Mouse (Mus musculus) cerebellum, postnatal 36 days (tissue): ENCODE results near the gene Hist1h3f.
"Not testable (repeated sequence)": the region's sequence is repeated elsewhere in the genome, so short reads cannot be mapped to it uniquely, and the experiment has no call there.

Experiments used
- DNase-seq, 2 experiments: peaks; one replicate each; pipeline ENCODE4 v3.0.0; 2021 to 2022; ENCODE audit warnings: mixed read lengths in 2 of 2

Gene Hist1h3f

GRCm38 (mm10) chr13:23539821-23540220 is 4.0 kb upstream of the Hist1h3f start:
- DNase-seq = not testable (repeated sequence)

- DNase-seq = no peak
Observed at GRCm38 (mm10) chr13:23541497-23541896, 2.4 kb upstream of the Hist1h3f start.

GRCm38 (mm10) chr13:23542225-23542980 is 1.4 kb upstream of the Hist1h3f start:
- not testable (repeated sequence) for DNase-seq

- peak; percentile 21 to 45 for DNase-seq
Observed at GRCm38 (mm10) chr13:23542999-23543607, 749 bp upstream of the Hist1h3f start, which contains the start of gene Hist1h2bh. Hist1h2bh (minus strand) TSS chr13:23543392.

GRCm38 (mm10) chr13:23544787-23545120 is 902 bp downstream of the Hist1h3f start:
- DNase-seq = peak in 1 of 2 experiments; percentile 36

- no peak for DNase-seq
Observed at GRCm38 (mm10) chr13:23546694-23547093, 2.8 kb downstream of the Hist1h3f start.

GRCm38 (mm10) chr13:23550761-23551145 is 6.9 kb downstream of the Hist1h3f start:
- DNase-seq = no peak

GRCm38 (mm10) chr13:23551146-23551834 is 7.4 kb downstream of the Hist1h3f start, which contains the start of gene Hist1h4f:
Hist1h4f (minus strand) TSS chr13:23551648.
- peak; percentile 83 to 88 for DNase-seq

GRCm38 (mm10) chr13:23551931-23552914 is 8.4 kb downstream of the Hist1h3f start:
- DNase-seq = no peak

GRCm38 (mm10) chr13:23552962-23553361 is 9.1 kb downstream of the Hist1h3f start, which contains the start of gene Hist1h1d:
Hist1h1d (plus strand) TSS chr13:23553262.
- no peak for DNase-seq

GRCm38 (mm10) chr13:23554393-23554792 is 10.5 kb downstream of the Hist1h3f start:
- DNase-seq = no peak

- peak; percentile 73 to 77 for DNase-seq
Observed at GRCm38 (mm10) chr13:23554925-23555838, 11.3 kb downstream of the Hist1h3f start.

GRCm38 (mm10) chr13:23555839-23556416 is 12.1 kb downstream of the Hist1h3f start:
- DNase-seq = peak; percentile 43 to 67

- DNase-seq = no peak
Observed at GRCm38 (mm10) chr13:23556906-23557305, 13.1 kb downstream of the Hist1h3f start.

GRCm38 (mm10) chr13:23560699-23561098 is 16.8 kb downstream of the Hist1h3f start:
- DNase-seq = not testable (repeated sequence)

- not testable (repeated sequence) for DNase-seq
Observed at GRCm38 (mm10) chr13:23561531-23561882, 17.7 kb downstream of the Hist1h3f start.

- peak; percentile 86 to 89 for DNase-seq
Observed at GRCm38 (mm10) chr13:23561883-23562659, 18.2 kb downstream of the Hist1h3f start, which contains the start of gene Hist1h3e. Hist1h3e (minus strand) TSS chr13:23562369.

- DNase-seq = peak in 1 of 2 experiments; percentile 43
Observed at GRCm38 (mm10) chr13:23562699-23563462, 19.0 kb downstream of the Hist1h3f start.

GRCm38 (mm10) chr13:23564482-23564881 is 20.6 kb downstream of the Hist1h3f start:
- DNase-seq = no peak
